Mouse (Mus musculus): ENCODE results near the gene Rpl9-ps6. TPM values are rescaled to one million over a fixed set of nuclear protein-coding genes. Genes with fewer than 3 reads are reported as not detected.
"Not testable (repeated sequence)": the region's sequence is repeated elsewhere in the genome, so short reads cannot be mapped to it uniquely, and the experiment has no call there.

Rpl9-ps6 gene
- polyA plus RNA-seq, 1 experiment from 2014 or later = 76.1 TPM

GRCm38 (mm10) chr19:32470570-32471263 lies 4.3 kb upstream of the Rpl9-ps6 start:
- Histone ChIP-seq H3K9ac (ENCODE audit: low read depth, low read length) (no peak overlapping the region), H3K9me3 (ENCODE audit: control insufficient read depth, low read length) (no peaks in the 10 kb centered on the region), H3K4me2 (ENCODE audit: low read length) (no peak overlapping the region), H3K27me3 (replicated peaks; ENCODE audit: control insufficient read depth, insufficient read depth, low read length) (no peaks in the 10 kb centered on the region), H3K4me3 (ENCODE audit: low read length) (no peak overlapping the region), H3K4me1 (ENCODE audit: control insufficient read depth, insufficient read depth, low read depth, low read length) (no peaks in the 10 kb centered on the region), H3K27ac (ENCODE audit: low read depth, low read length) (no peak overlapping the region), H3K36me3 (ENCODE audit: control insufficient read depth, insufficient read depth, low read length) (no peaks in the 10 kb centered on the region)
- ATAC-seq = no peak
- WGBS = 89% methylated on average over 13 of the region's 13 CpGs

GRCm38 (mm10) chr19:32470059-32470497 lies 3.7 kb upstream of the Rpl9-ps6 start:
- Histone ChIP-seq H3K9me3 (ENCODE audit: control insufficient read depth, low read length) (no peaks in the 10 kb centered on the region), H3K4me1 (ENCODE audit: control insufficient read depth, insufficient read depth, low read depth, low read length) (no peaks in the 10 kb centered on the region), H3K4me3 (ENCODE audit: low read length) (no peak overlapping the region), H3K36me3 (ENCODE audit: control insufficient read depth, insufficient read depth, low read length) (no peaks in the 10 kb centered on the region), H3K27me3 (replicated peaks; ENCODE audit: control insufficient read depth, insufficient read depth, low read length) (no peaks in the 10 kb centered on the region), H3K4me2 (ENCODE audit: low read length) (no peak overlapping the region), H3K9ac (ENCODE audit: low read depth, low read length) (no peak overlapping the region), H3K27ac (ENCODE audit: low read depth, low read length) (no peak overlapping the region)
- 33% methylated on average over 6 of the region's 6 CpGs for WGBS
- 0 out of 2 replicates have a peak, but pooled peaks have one; percentile 14 for ATAC-seq

GRCm38 (mm10) chr19:32467325-32467724 lies 947 bp upstream of the Rpl9-ps6 start:
- no peak for ATAC-seq
- Histone ChIP-seq H3K4me3 (ENCODE audit: low read length) (no peak overlapping the region), H3K4me1 (ENCODE audit: control insufficient read depth, insufficient read depth, low read depth, low read length) (no peaks in the 10 kb centered on the region), H3K27me3 (replicated peaks; ENCODE audit: control insufficient read depth, insufficient read depth, low read length) (no peaks in the 10 kb centered on the region), H3K27ac (ENCODE audit: low read depth, low read length) (no peak overlapping the region), H3K9me3 (ENCODE audit: control insufficient read depth, low read length) (no peaks in the 10 kb centered on the region), H3K9ac (ENCODE audit: low read depth, low read length) (no peak overlapping the region), H3K36me3 (ENCODE audit: control insufficient read depth, insufficient read depth, low read length) (no peaks in the 10 kb centered on the region), H3K4me2 (ENCODE audit: low read length) (no peak overlapping the region)
- WGBS = 96% methylated on average over 5 of the region's 5 CpGs

GRCm38 (mm10) chr19:32465228-32465627 lies 1.1 kb downstream of the Rpl9-ps6 start:
- 87% methylated on average over 4 of the region's 4 CpGs for WGBS
- H3K27ac ChIP-seq (ENCODE audit: low read depth, low read length) = no peak overlapping the region
- no peak for ATAC-seq

GRCm38 (mm10) chr19:32463037-32463436 lies 3.3 kb downstream of the Rpl9-ps6 start:
- no peak for ATAC-seq
- H3K27ac ChIP-seq (ENCODE audit: low read depth, low read length) = no peak overlapping the region
- no peaks in the 10 kb centered on the region for H3K36me3 ChIP-seq (ENCODE audit: control insufficient read depth, insufficient read depth, low read length)
- H3K4me2 ChIP-seq (ENCODE audit: low read length) = no peak overlapping the region
- peaks cover 3% of the 10 kb centered on the region; the same call in 1 of the 2 replicates for H3K9me3 ChIP-seq (ENCODE audit: control insufficient read depth, low read length)
- H3K4me1 ChIP-seq (ENCODE audit: control insufficient read depth, insufficient read depth, low read depth, low read length) = no peaks in the 10 kb centered on the region
- 92% methylated on average over 6 of the region's 6 CpGs for WGBS
- no peak overlapping the region for H3K4me3 ChIP-seq (ENCODE audit: low read length)
- no peaks in the 10 kb centered on the region for H3K27me3 ChIP-seq (replicated peaks; ENCODE audit: control insufficient read depth, insufficient read depth, low read length)
- no peak overlapping the region for H3K9ac ChIP-seq (ENCODE audit: low read depth, low read length)

More at GRCm38 (mm10) chr19:32465228-32465627, 1.1 kb downstream of the Rpl9-ps6 start:
- Histone ChIP-seq H3K4me3 (ENCODE audit: low read length) (no peak overlapping the region), H3K4me2 (ENCODE audit: low read length) (no peak overlapping the region), H3K9ac (ENCODE audit: low read depth, low read length) (no peak overlapping the region), H3K9me3 (ENCODE audit: control insufficient read depth, low read length) (no peaks in the 10 kb centered on the region), H3K36me3 (ENCODE audit: control insufficient read depth, insufficient read depth, low read length) (no peaks in the 10 kb centered on the region), H3K27me3 (replicated peaks; ENCODE audit: control insufficient read depth, insufficient read depth, low read length) (no peaks in the 10 kb centered on the region), H3K4me1 (ENCODE audit: control insufficient read depth, insufficient read depth, low read depth, low read length) (no peaks in the 10 kb centered on the region)

GRCm38 (mm10) chr19:32457631-32458030 lies 8.7 kb downstream of the Rpl9-ps6 start:
- not testable (repeated sequence) for H3K36me3 ChIP-seq (ENCODE audit: control insufficient read depth, insufficient read depth, low read length); ATAC-seq; H3K4me3 ChIP-seq (ENCODE audit: low read length); H3K27ac ChIP-seq (ENCODE audit: low read depth, low read length); H3K4me2 ChIP-seq (ENCODE audit: low read length); H3K9me3 ChIP-seq (ENCODE audit: control insufficient read depth, low read length); H3K9ac ChIP-seq (ENCODE audit: low read depth, low read length); H3K27me3 ChIP-seq (replicated peaks; ENCODE audit: control insufficient read depth, insufficient read depth, low read length); H3K4me1 ChIP-seq (ENCODE audit: control insufficient read depth, insufficient read depth, low read depth, low read length)
- whole genome bisulfite sequencing = 84% methylated on average over 8 of the region's 8 CpGs

GRCm38 (mm10) chr19:32456744-32457143 lies 9.6 kb downstream of the Rpl9-ps6 start:
- Histone ChIP-seq H3K27ac (ENCODE audit: low read depth, low read length) (no peak overlapping the region), H3K9ac (ENCODE audit: low read depth, low read length) (no peak overlapping the region), H3K9me3 (ENCODE audit: control insufficient read depth, low read length) (peaks cover 3% of the 10 kb centered on the region; the same call in 1 of the 2 replicates), H3K27me3 (replicated peaks; ENCODE audit: control insufficient read depth, insufficient read depth, low read length) (no peaks in the 10 kb centered on the region), H3K4me1 (ENCODE audit: control insufficient read depth, insufficient read depth, low read depth, low read length) (no peaks in the 10 kb centered on the region), H3K4me2 (ENCODE audit: low read length) (no peak overlapping the region), H3K36me3 (ENCODE audit: control insufficient read depth, insufficient read depth, low read length) (no peaks in the 10 kb centered on the region), H3K4me3 (ENCODE audit: low read length) (no peak overlapping the region)
- ATAC-seq = no peak
- 89% methylated on average over 2 of the region's 2 CpGs for WGBS

GRCm38 (mm10) chr19:32452231-32452630 lies 14.1 kb downstream of the Rpl9-ps6 start:
- H3K9me3 ChIP-seq (ENCODE audit: control insufficient read depth, low read length) = no peaks in the 10 kb centered on the region
- 61% methylated on average over 4 of the region's 4 CpGs for WGBS
- peak overlapping the region; percentile 39; the same call in 1 of the 2 replicates for H3K27ac ChIP-seq (ENCODE audit: low read depth, low read length)
- H3K4me3 ChIP-seq (ENCODE audit: low read length) = no peak overlapping the region
- no peak overlapping the region for H3K9ac ChIP-seq (ENCODE audit: low read depth, low read length)
- peak; percentile 76 for ATAC-seq
- H3K27me3 ChIP-seq (replicated peaks; ENCODE audit: control insufficient read depth, insufficient read depth, low read length) = no peaks in the 10 kb centered on the region
- H3K4me2 ChIP-seq (ENCODE audit: low read length) = no peak overlapping the region
- H3K36me3 ChIP-seq (ENCODE audit: control insufficient read depth, insufficient read depth, low read length) = no peaks in the 10 kb centered on the region
- H3K4me1 ChIP-seq (ENCODE audit: control insufficient read depth, insufficient read depth, low read depth, low read length) = no peaks in the 10 kb centered on the region

- Histone ChIP-seq H3K27ac (ENCODE audit: low read depth, low read length) (no peak overlapping the region), H3K9me3 (ENCODE audit: control insufficient read depth, low read length) (no peaks in the 10 kb centered on the region), H3K36me3 (ENCODE audit: control insufficient read depth, insufficient read depth, low read length) (no peaks in the 10 kb centered on the region), H3K9ac (ENCODE audit: low read depth, low read length) (no peak overlapping the region), H3K4me2 (ENCODE audit: low read length) (no peak overlapping the region), H3K4me3 (ENCODE audit: low read length) (no peak overlapping the region), H3K27me3 (replicated peaks; ENCODE audit: control insufficient read depth, insufficient read depth, low read length) (no peaks in the 10 kb centered on the region), H3K4me1 (ENCODE audit: control insufficient read depth, insufficient read depth, low read depth, low read length) (no peaks in the 10 kb centered on the region)
- no peak for ATAC-seq
- 94% methylated on average over 10 of the region's 10 CpGs for WGBS
Observed at GRCm38 (mm10) chr19:32448931-32449330, 17.4 kb downstream of the Rpl9-ps6 start.
